Mouse (Mus musculus) erythroblast, embryonic 14.5 days (primary cell): ENCODE data around the gene Traf2.

ENCODE experiments used
- GATA1 ChIP-seq: IDR thresholded peaks from 2 replicates; pipeline ENCODE4 v1.6.1; 2012; ENCODE audit warnings: low read length, inconsistent platforms, mixed read lengths
- TAL1 ChIP-seq: IDR thresholded peaks from 3 replicates; pipeline ENCODE4 v1.6.1; 2012; ENCODE audit warnings: low read length, inconsistent platforms, mixed read lengths

- TF ChIP-seq GATA1 (no peak), TAL1 (no peak)
These were observed 37.4 kb upstream of the Traf2 start for GRCm38 (mm10) chr2:25584152-25584551.
